ENCODE assay signal across 7 mouse cellular contexts in the genomic region with DNA sequence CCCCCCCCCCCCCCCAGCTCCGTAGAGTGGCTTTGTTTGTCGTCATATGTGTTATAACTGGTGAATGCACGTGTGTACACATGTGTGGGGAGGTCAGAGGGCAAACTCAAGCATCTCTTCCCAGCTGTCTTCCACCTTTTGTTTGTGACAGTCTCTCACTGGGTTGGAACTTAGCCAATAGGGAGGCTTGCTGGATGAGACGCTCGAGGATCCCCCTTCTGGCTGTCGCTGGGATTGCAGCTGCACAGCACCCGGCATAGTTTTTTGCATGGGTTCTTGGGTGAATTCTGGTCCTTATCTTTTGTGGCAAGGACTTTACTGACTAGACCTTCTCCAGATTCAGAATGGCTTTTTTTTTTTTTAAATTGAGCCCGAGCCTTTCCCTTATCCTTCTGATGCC.
DNase-seq lines count a peak whose midpoint lies in the region; ATAC-seq and TF ChIP-seq lines count a peak whose summit lies in the region.

No protein-coding gene starts in this region.

- WGBS in forebrain, embryonic 13.5 days: 29% methylated on average over 7 of the region's 8 CpGs
- 33% methylated on average over 8 of the region's 8 CpGs for WGBS in intestine, embryonic 16.5 days
- 13% methylated on average over 8 of the region's 8 CpGs for WGBS in liver, embryonic 14.5 days (ENCODE audit: insufficient replicate concordance)

- no peaks in the 10 kb centered on the region for H3K4me1 ChIP-seq in forebrain, embryonic 13.5 days
- peaks cover 10% of the 10 kb centered on the region for H3K4me1 ChIP-seq in intestine, embryonic 16.5 days (ENCODE audit: control insufficient read depth, insufficient read depth, low read length)
- no peaks in the 10 kb centered on the region for H3K4me1 ChIP-seq in liver, embryonic 14.5 days (replicated peaks; ENCODE audit: control insufficient read depth in 2 of 2, insufficient read depth in 2 of 2, low read length in 1 of 2)

- H3K9me3 ChIP-seq in forebrain, embryonic 13.5 days (replicated peaks): no peaks in the 10 kb centered on the region
- H3K9me3 ChIP-seq in intestine, embryonic 16.5 days (ENCODE audit: control insufficient read depth, low read length): no peaks in the 10 kb centered on the region
- H3K9me3 ChIP-seq in liver, embryonic 14.5 days (ENCODE audit: control insufficient read depth, low read length): no peaks in the 10 kb centered on the region

- no peak overlapping the region for H3K9ac ChIP-seq in forebrain, embryonic 13.5 days
- H3K9ac ChIP-seq in intestine, embryonic 16.5 days (ENCODE audit: low read depth, low read length): no peak overlapping the region
- no peak overlapping the region for H3K9ac ChIP-seq in liver, embryonic 14.5 days (replicated peaks)

- TF ChIP-seq EP300 in liver, embryonic 14.5 days (IDR thresholded peaks at IDR 0.05; ENCODE audit: low read depth): no peak

- no peaks in the 10 kb centered on the region for H3K36me3 ChIP-seq in forebrain, embryonic 13.5 days (ENCODE audit: poor library complexity, severe bottlenecking)
- no peaks in the 10 kb centered on the region for H3K36me3 ChIP-seq in intestine, embryonic 16.5 days (ENCODE audit: control insufficient read depth, insufficient read depth, low read length)
- no peaks in the 10 kb centered on the region for H3K36me3 ChIP-seq in liver, embryonic 14.5 days (replicated peaks; ENCODE audit: control insufficient read depth, insufficient read depth, low read depth)

- H3K27ac ChIP-seq in forebrain, embryonic 13.5 days: no peak overlapping the region
- no peak overlapping the region for H3K27ac ChIP-seq in intestine, embryonic 16.5 days (ENCODE audit: low read length)
- H3K27ac ChIP-seq in liver, embryonic 14.5 days: no peak overlapping the region

- H3K4me3 ChIP-seq in forebrain, embryonic 13.5 days: no peak overlapping the region
- H3K4me3 ChIP-seq in intestine, embryonic 16.5 days (ENCODE audit: low read length): no peak overlapping the region
- no peak overlapping the region for H3K4me3 ChIP-seq in liver, embryonic 14.5 days (ENCODE audit: insufficient read depth in 1 of 2, low read depth in 2 of 2, low read length in 2 of 2)

- H3K4me2 ChIP-seq in forebrain, embryonic 13.5 days: peak overlapping the region; percentile 12; the same call in 1 of the 2 replicates
- H3K4me2 ChIP-seq in intestine, embryonic 16.5 days (ENCODE audit: low read depth, low read length): 0 out of 2 replicates have a peak overlapping the region, but pooled peaks have one; percentile 2
- no peak overlapping the region for H3K4me2 ChIP-seq in liver, embryonic 14.5 days (ENCODE audit: low read depth)

- TF ChIP-seq CTCF in liver, embryonic 14.5 days (IDR thresholded peaks at IDR 0.05; ENCODE audit: low read depth): peak; percentile 62

- DNase-seq in spleen, postnatal 10 days (ENCODE audit: low spot score in 2 of 2): peak; percentile 6 to 45
- no peak for DNase-seq in spleen, adult 12 weeks (ENCODE audit: low spot score)
- DNase-seq in brain, adult 2 months (ENCODE audit: low read depth, low spot score): peak; percentile 69
- no peak for DNase-seq in liver, embryonic 14.5 days (ENCODE audit: low read depth in 3 of 3, low spot score in 3 of 3)
- peak; percentile 8 for DNase-seq in skeletal muscle tissue, adult 2 months (ENCODE audit: low read depth, low spot score)

- no peak for ATAC-seq in forebrain, embryonic 13.5 days
- no peak for ATAC-seq in intestine, embryonic 16.5 days
- no peak for ATAC-seq in liver, embryonic 14.5 days (ENCODE audit: insufficient read depth)

- no peaks in the 10 kb centered on the region for H3K27me3 ChIP-seq in forebrain, embryonic 13.5 days
- no peaks in the 10 kb centered on the region for H3K27me3 ChIP-seq in intestine, embryonic 16.5 days (replicated peaks; ENCODE audit: control insufficient read depth, insufficient read depth, low read length)
- H3K27me3 ChIP-seq in liver, embryonic 14.5 days (ENCODE audit: control insufficient read depth, insufficient read depth, low read length): no peaks in the 10 kb centered on the region

Comparison
In these comparisons a context has a peak if more than half of its experiments do, and no peak if none do; other contexts are left out.
1. DNase-seq: peak in spleen, postnatal 10 days (2 of 2), brain, adult 2 months (single experiment) and skeletal muscle tissue, adult 2 months (single experiment); none in spleen, adult 12 weeks (single experiment) and liver, embryonic 14.5 days (0 of 3).